Mouse (Mus musculus): ENCODE data around the gene Golgb1.

The Golgb1 gene

GRCm38 (mm10) chr16:36943591-36943990 lies 68.7 kb downstream of the Golgb1 start:
- DNase-seq (ENCODE audit: low read depth, low spot score), result no peak

- DNase-seq (ENCODE audit: low read depth, low spot score), result no peak
Observed at GRCm38 (mm10) chr16:36944895-36945424, 70.0 kb downstream of the Golgb1 start.

GRCm38 (mm10) chr16:36946459-36947159 lies 71.7 kb downstream of the Golgb1 start:
- DNase-seq (ENCODE audit: low read depth, low spot score), result no peak

- DNase-seq (ENCODE audit: low read depth, low spot score), result no peak
Observed at GRCm38 (mm10) chr16:36947646-36948197, 72.8 kb downstream of the Golgb1 start.

GRCm38 (mm10) chr16:36949614-36950336 lies 74.8 kb downstream of the Golgb1 start:
- no peak for DNase-seq (ENCODE audit: low read depth, low spot score)

- no peak for DNase-seq (ENCODE audit: low read depth, low spot score)
Observed at GRCm38 (mm10) chr16:36951029-36951428, 76.1 kb downstream of the Golgb1 start.

- no peak for DNase-seq (ENCODE audit: low read depth, low spot score)
Observed at GRCm38 (mm10) chr16:36955106-36955505, 80.2 kb downstream of the Golgb1 start.

GRCm38 (mm10) chr16:36963415-36963814 lies 88.5 kb downstream of the Golgb1 start:
- DNase-seq (ENCODE audit: low read depth, low spot score), result no peak

- DNase-seq (ENCODE audit: low read depth, low spot score), result no peak
Observed at GRCm38 (mm10) chr16:36979127-36979526, 104.2 kb downstream of the Golgb1 start.

Measured in A20 (cell line).